Mouse (Mus musculus) cortical plate, adult 2 months (tissue): ENCODE results near the gene Ccdc92b.

Experiments
- CTCF ChIP-seq: fragments of 200-500 bp; IDR thresholded peaks from 2 replicates; pipeline ENCODE4 v1.5.1; 2011; ENCODE audit warnings: mild to moderate bottlenecking, control low read depth, low read length; ENCODE audit not compliant: insufficient read depth; ENCODE audit errors: extremely low read depth
- POLR2A ChIP-seq: fragments of 200-500 bp; IDR thresholded peaks from 2 replicates; pipeline ENCODE4 v1.6.1; 2011; ENCODE audit warnings: mild to moderate bottlenecking, low read length, control low read depth; ENCODE audit not compliant: insufficient read depth; ENCODE audit errors: extremely low read depth

DNA sequence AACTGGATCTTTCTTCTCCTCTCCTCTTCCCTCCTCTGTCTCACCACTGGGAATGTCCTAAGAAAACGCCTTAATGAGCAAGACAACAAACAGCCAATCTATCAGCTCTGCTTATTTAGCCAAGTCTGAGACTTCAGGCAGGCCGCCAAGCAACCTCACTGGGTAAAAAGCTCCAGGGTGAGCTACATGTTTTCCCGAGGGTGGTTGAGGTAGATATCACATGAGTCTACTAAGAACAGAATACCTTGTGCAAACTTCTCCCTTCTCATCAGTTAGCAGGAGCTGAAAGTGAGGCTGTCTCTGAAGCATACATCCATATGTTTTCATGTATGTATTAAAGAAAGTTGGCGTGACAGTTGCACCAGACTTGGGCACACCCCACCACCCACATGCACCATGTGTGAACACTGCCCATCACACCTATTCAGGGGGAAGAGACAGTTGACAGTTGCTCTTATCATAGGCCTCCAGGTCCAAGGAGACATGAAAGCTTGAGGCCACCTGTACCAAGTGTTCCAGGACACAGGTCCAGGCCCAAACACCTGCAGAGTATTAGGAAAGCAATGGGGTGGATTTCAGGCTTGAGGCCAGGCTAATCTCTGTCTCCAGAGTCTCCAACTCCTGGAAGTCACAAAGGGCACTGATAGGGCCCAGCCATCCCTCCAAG, 44.5 kb upstream of the Ccdc92b start:
- no peak for TF ChIP-seq CTCF
- TF ChIP-seq POLR2A, result no peak
